Mouse (Mus musculus) urinary bladder, adult 2 months (tissue): ENCODE data around the gene Ypel3. TPM values are rescaled to one million over a fixed set of nuclear protein-coding genes. Genes with fewer than 3 reads are reported as not detected.
"Not testable (repeated sequence)": the region's sequence is repeated elsewhere in the genome, so short reads cannot be mapped to it uniquely, and the experiment has no call there.

Source experiments
- DNase-seq: peaks from one replicate; pipeline ENCODE4 v3.0.0; 2022; ENCODE audit warnings: low spot score
- polyA plus RNA-seq: library from polyadenylated mRNA; depleted of rRNA; stranded (reverse); fragments of >200 nt; gene quantifications from 2 replicates; pipeline ENCODE4 v1.2.3, GENCODE M21; 2012; rRNA removed

Gene Ypel3
- polyA plus RNA-seq: 188 and 213 TPM in 2 replicates

GRCm38 (mm10) chr7:126776598-126777057 is at the start of gene Ypel3:
Gene Ypel3 (plus strand): TSS chr7:126776955.
- peak; percentile 92 for DNase-seq

DNA sequence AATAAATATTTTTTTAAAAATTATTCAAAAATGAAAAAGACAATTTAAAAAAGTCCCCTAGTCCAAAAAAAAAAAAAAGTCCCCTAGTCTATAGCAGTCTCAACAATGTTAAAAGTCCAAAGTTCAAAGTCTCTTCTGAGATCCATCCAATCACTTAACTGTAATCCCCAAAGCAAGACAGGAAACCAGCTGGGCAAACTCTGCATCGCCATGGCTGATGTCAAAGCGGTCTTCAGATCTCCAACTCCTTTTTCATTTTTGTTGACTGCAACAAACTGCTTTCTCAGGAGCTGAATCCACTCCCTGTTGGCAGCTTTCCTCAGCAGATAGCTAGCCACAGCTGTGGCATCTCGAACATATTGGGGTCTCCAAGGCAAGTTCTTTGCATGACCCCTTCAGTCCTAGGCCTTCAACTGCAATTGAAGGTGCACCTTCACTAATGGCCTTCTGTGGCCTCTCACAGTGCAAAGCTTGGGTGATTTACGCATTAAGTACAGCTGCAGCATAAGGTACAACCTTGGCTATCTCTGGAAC is 46.4 kb upstream of the Ypel3 start:
- not testable (repeated sequence) for DNase-seq

- DNase-seq: no peak
Measured at GRCm38 (mm10) chr7:126736122-126736521, 40.6 kb upstream of the Ypel3 start.

DNA sequence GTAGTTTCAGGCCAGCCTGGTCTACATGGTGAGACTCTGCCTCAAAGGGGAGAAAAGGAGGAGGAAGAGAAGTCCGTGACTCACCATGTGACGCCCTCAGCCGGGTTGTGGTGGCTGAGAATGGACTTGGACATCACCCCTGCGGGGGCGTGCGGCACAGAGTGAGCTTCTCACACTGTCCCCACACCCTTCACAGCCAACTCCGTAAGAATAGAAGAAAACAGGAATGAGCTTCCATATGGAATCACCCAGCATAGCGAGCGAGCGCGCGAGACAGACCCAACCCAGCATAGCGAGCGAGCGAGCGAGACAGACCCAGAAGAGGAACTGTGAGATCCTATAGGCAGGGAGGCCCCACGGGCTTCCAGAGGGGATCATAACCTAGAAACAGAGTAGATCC is 37.2 kb upstream of the Ypel3 start:
- DNase-seq: no peak

DNA sequence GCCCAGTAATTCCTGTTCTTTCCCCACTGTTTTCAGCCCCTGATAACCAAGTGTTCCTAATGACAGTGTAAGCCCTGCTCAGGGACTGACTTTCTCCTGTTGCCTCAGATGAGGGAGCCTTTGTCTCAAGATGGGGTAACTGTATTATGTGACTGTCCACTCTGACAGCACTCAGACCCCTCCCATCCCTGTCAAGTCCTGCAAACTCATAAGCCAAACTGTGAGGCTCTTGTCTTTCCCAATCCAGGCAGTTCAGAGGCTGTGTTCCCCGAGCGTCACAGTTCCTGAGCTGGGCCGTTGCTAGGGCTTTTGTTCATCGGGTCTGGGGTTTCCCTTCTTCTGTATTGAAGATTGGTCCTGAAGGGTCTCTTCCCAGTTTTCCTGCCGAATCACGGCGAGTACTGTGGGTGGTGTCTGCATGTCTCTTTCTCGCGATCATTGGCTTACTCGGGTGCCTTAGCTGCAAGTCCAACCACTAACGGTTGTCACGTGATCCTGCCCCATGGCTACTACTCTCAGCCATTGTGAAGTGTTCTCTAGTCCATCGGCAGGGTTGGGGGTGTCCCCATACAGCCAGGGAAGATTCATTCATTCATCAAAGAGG is 36.5 kb upstream of the Ypel3 start:
- DNase-seq: no peak

- DNase-seq: no peak
Measured at GRCm38 (mm10) chr7:126740977-126741376, 35.8 kb upstream of the Ypel3 start.

- no peak for DNase-seq
Measured at GRCm38 (mm10) chr7:126741452-126741851, 35.3 kb upstream of the Ypel3 start.

- no peak for DNase-seq
Measured at GRCm38 (mm10) chr7:126741964-126742482, 34.7 kb upstream of the Ypel3 start.

DNA sequence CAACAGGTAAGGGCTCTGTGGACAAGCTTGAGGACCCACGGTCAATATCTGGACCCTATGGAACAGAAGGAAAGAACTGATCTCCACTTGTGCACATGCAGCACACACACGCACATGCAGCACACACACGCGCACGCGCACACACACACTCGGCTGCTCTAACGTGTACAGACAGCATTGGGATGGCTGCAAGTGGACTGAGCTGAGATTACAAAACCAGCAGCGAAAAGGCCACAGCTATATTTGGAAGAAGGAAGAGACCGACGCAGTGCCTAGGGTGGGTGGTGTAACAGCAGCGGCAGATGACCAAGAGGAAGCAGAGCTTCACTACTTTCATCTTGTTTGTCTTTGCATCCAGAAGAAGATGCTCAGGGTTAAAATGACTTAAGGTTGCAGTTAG is 30.7 kb upstream of the Ypel3 start:
- DNase-seq: no peak

DNA sequence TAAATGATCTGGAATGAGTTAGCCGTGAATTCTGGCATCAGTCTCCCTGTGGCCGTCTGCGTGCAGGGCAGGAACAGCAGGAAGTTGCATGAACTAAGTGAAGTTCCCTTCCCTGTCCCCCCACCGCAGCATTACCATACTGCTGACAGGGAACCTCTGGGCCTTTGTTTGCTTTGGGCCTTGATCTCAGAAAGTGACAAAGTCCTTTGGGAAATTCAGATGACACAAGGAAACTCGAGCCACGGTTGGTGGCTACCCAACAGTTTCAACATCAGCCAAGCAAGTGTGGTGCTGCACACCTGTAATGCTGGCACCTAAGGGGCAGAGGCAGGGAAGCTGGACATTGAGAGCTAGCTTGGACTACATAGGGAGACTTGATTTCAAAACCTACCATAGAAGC is 30.0 kb upstream of the Ypel3 start:
- DNase-seq: no peak

DNA sequence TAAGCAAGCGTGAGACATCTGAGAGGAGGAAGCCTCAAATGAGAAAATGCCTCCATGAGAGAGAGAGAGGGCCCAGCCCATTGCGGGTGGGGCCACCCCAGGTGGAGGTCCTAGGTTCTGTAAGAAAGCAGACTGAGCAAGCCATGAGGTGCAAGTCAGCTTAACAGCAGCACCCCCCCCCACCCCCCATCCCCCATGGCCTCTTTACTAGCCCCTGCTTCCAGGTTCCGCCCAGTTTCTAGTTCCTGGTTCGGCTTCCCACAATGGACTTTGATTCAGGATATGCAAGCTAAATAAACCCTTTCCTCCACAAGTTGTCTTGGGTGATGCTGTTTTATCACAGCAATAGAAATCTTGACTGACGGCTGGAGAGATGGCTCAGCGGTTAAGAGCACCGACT is 27.9 kb upstream of the Ypel3 start:
- no peak for DNase-seq

DNA sequence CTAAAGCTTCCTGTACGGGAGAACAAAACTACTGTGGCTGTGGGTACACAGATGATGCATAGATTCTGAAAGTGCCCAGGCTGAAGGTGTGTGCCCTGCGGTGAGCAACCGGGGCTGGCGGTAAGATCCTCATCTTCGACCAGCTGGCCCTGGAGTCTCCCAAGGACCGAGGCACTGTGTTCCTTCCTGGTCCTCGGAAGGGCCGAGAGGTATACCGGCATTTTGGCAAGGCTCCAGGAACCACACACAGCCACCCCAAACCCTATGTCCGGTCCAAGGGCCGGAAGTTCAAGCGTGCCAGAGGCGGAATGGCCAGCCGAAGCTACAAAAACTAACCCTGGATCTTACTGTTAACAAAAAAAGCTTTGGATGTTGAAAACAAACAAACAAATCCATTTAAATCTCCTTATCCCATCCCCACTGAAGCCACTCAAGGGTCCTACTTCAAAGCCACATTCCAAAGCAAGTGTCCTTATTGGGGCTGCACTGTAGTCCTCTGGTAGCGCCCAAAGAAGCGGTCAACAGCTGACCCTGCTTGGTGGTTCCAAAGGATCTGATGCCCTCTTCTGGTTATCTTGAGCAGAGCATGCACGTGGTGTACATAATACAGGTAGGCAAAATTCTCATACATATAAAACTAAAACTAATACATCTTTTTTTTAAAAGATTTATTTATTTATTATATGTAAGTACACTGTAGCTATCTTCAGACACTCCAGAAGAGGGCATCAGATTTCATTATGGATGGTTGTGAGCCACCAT is 27.0 kb upstream of the Ypel3 start:
- no peak for DNase-seq

DNA sequence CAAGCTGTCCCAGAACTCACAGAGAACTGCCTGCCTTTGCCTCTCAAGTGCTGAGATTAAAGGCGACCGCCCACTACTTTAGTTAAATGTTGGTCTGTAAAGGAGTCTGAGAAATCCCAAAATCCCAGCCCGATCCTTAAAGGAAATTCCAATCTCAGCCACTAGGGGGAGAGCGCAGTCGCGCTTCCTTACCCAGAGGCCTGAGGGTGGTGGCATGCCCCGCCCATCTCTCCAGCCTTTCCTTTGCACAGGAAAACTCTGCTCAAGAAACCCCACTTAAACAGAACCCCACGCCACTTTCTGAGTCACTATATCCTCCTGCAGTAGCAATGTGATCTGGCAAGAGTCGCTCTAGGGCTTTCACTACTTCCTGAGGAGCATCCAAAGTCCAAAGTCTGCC is 21.9 kb upstream of the Ypel3 start:
- DNase-seq: no peak

- no peak for DNase-seq
Measured at GRCm38 (mm10) chr7:126758539-126758938, 18.2 kb upstream of the Ypel3 start.

GRCm38 (mm10) chr7:126759050-126759671 is 17.6 kb upstream of the Ypel3 start, which contains the start of gene Mapk3:
Gene Mapk3 (plus strand): TSS chr7:126759601.
- peak; percentile 76 for DNase-seq

DNA sequence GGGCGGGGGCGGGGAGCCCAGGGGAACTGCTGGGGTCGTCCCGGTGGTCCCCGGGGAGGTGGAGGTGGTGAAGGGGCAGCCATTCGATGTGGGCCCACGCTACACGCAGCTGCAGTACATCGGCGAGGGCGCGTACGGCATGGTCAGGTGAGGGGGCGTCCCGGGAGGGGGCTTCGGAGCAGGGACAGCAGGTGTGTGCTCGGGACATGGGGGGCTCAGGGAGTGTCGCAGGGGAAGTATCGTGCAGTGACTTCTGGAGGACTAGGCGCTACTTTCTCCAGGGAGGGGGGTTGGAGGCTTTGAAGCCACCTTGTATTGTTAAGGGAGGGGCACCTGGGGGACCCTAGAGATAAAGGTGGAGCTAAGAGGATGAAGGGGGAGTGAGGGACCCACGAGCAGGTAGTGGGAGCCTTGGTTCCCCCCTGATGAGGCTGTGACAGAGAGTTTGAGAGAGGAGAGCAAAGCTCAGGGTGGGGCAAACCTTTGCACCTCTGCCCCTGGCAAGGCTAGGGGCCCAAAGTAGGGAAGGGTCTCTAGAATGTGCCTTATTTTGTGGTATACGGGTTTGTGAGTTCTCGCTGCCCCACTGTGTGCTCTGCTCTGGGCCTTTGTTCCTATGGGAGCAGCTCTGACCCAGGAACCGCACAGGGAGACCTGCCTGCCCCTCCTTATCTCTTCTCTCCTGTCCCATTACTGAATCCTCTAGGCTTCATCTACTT is 16.9 kb upstream of the Ypel3 start:
- DNase-seq: no peak

DNA sequence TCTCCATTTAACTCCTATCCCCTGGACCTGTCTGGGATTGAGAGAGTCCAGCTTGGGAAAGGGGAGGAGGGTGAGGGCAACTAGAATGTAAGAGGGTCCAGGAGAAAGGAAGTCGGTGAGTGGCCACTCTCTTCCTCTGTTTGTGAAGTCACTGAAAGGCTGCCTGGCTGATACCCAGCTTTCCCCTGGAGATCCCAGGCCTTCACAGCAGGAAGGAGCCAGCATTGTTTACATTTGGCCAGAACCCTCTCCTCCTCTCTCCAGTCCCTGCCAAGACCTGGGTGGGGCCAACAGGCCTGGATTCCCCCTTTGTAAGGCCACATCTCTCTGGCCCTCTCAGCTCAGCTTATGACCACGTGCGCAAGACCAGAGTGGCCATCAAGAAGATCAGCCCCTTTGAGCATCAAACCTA is 16.4 kb upstream of the Ypel3 start:
- no peak for DNase-seq

- no peak for DNase-seq
Measured at GRCm38 (mm10) chr7:126760956-126761355, 15.8 kb upstream of the Ypel3 start.

DNA sequence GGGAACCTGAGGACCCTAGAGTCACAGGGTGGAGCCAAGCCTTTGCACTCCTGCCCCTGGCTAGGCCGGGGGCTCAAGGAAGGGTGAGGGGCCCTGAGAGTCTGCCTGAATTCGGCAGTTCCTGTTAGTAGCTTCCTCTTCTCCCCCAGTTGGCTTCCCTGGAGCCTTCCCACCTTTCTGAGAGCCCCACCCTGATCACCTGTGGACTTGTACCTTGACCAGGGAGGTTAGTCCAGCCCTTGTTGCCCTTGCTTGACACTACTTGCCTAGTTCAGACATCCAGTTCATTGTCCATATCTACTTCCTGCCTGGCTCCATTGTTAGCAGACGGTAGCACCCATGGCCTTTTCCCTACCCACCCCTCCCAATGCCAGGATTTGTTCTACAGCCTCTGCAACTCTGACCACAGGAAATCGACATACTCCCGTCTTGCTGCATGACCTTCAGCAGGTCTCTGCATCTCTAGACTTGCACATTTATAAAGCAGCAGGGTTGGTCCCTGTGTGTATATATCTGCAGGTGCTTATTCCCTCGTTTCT is 15.2 kb upstream of the Ypel3 start:
- no peak for DNase-seq

GRCm38 (mm10) chr7:126762471-126763008 is 14.2 kb upstream of the Ypel3 start:
- no peak for DNase-seq

DNA sequence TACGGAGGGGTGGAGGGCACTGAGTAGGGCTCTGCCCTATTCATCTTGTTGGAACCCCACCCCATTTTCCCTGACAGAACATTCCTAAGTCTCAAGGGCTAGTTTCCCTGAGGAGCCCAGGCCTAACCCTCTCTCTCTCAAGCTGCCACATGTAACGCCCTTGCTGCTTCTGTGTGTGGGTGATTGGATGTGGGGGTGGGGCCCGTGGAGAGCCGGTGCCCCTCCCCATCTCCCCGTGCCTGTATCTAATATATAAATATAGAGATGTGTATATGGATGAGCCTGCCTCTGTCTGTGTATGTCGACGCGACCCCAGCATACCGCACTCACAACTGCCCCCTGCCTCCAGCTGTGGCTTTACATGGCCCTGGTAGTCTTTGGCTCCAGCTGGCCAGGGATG is 11.2 kb upstream of the Ypel3 start:
- DNase-seq: no peak
